Mouse (Mus musculus) frontal cortex, adult 2 months (tissue): Measurements from ENCODE around the gene Ppp2r5c. TPM values are rescaled to one million over a fixed set of nuclear protein-coding genes. Genes with fewer than 3 reads are reported as not detected.

Source experiments
- DNase-seq, 2 experiments: peaks; one replicate each; pipeline ENCODE4 v3.0.0; 2022; ENCODE audit warnings: low spot score in 1 of 2; ENCODE audit errors: extremely low spot score in 1 of 2
- polyA plus RNA-seq: library from polyadenylated mRNA; depleted of rRNA; stranded (reverse); fragments of >200 nt; gene quantifications from 2 replicates; pipeline ENCODE4 v1.2.3, GENCODE M21; 2012

The Ppp2r5c gene
- polyA plus RNA-seq, 1 experiment, result 170 TPM

GRCm38 (mm10) chr12:110438367-110438973 is 8.4 kb upstream of the Ppp2r5c start:
- no peak for DNase-seq

GRCm38 (mm10) chr12:110442238-110442637 is 4.7 kb upstream of the Ppp2r5c start:
- DNase-seq, result no peak

- DNase-seq, result no peak
Observed at GRCm38 (mm10) chr12:110444530-110444929, 2.4 kb upstream of the Ppp2r5c start.

GRCm38 (mm10) chr12:110445775-110446174 is 1.1 kb upstream of the Ppp2r5c start:
- DNase-seq, result peak in 1 of 2 experiments; percentile 46

- DNase-seq, result peak in 1 of 2 experiments; percentile 51
Observed at GRCm38 (mm10) chr12:110447306-110447705, 386 bp downstream of the Ppp2r5c start.

GRCm38 (mm10) chr12:110448767-110449166 is 1.8 kb downstream of the Ppp2r5c start:
- no peak for DNase-seq

GRCm38 (mm10) chr12:110454223-110454622 is 7.3 kb downstream of the Ppp2r5c start:
- peak; percentile 50 to 81 for DNase-seq

GRCm38 (mm10) chr12:110456024-110456423 is 9.1 kb downstream of the Ppp2r5c start:
- peak in 1 of 2 experiments; percentile 45 for DNase-seq

GRCm38 (mm10) chr12:110458667-110459066 is 11.7 kb downstream of the Ppp2r5c start:
- DNase-seq, result peak in 1 of 2 experiments; percentile 68

- DNase-seq, result no peak
Observed at GRCm38 (mm10) chr12:110460418-110461300, 13.7 kb downstream of the Ppp2r5c start.

- no peak for DNase-seq
Observed at GRCm38 (mm10) chr12:110463711-110464110, 16.8 kb downstream of the Ppp2r5c start.

- DNase-seq, result no peak
Observed at GRCm38 (mm10) chr12:110471426-110471825, 24.5 kb downstream of the Ppp2r5c start.

- DNase-seq, result no peak
Observed at GRCm38 (mm10) chr12:110472247-110472646, 25.3 kb downstream of the Ppp2r5c start.

GRCm38 (mm10) chr12:110474497-110474896 is 27.6 kb downstream of the Ppp2r5c start:
- DNase-seq, result no peak

GRCm38 (mm10) chr12:110476561-110476960 is 29.6 kb downstream of the Ppp2r5c start:
- DNase-seq, result no peak

GRCm38 (mm10) chr12:110477906-110478305 is 31.0 kb downstream of the Ppp2r5c start:
- DNase-seq, result no peak

- DNase-seq, result no peak
Observed at GRCm38 (mm10) chr12:110478601-110479008, 31.7 kb downstream of the Ppp2r5c start.

- DNase-seq, result no peak
Observed at GRCm38 (mm10) chr12:110479268-110479667, 32.3 kb downstream of the Ppp2r5c start.

GRCm38 (mm10) chr12:110480701-110481100 is 33.8 kb downstream of the Ppp2r5c start:
- DNase-seq, result no peak

GRCm38 (mm10) chr12:110483761-110484160 is 36.8 kb downstream of the Ppp2r5c start:
- peak in 1 of 2 experiments; percentile 27 for DNase-seq

GRCm38 (mm10) chr12:110484824-110485584 is 38.1 kb downstream of the Ppp2r5c start:
- no peak for DNase-seq
